11 mouse cellular contexts compared by ENCODE assay signal in genomic region chr11:88307616-88308543, GRCm38 (mm10). TPM values are rescaled to one million over a fixed set of nuclear protein-coding genes. Genes with fewer than 3 reads are reported as not detected.
A peak's percentile ranks its signal among the peaks of the same experiment; 100 is the strongest.
DNase-seq lines count a peak whose midpoint lies in the region; ATAC-seq lines count a peak whose summit lies in the region.
"Had no signal": no experiment of that assay in that cellular context is flagged by ENCODE, and none has a peak within 500 bp of the region (broad histone marks: within the 10 kb centered on the region; RNA-seq: fewer than 3 reads in every experiment).

No protein-coding gene starts in this region.

- WGBS in midbrain, embryonic 12.5 days, result 81% methylated on average over 14 of the region's 14 CpGs
- WGBS in midbrain, embryonic 11.5 days, result 80% methylated on average over 14 of the region's 14 CpGs
- WGBS in hindbrain, embryonic 14.5 days, result 84% methylated on average over 14 of the region's 14 CpGs

- DNase-seq in CD4-positive, CD25-positive, alpha-beta regulatory T cell, adult 2 months (ENCODE audit: low read depth, low spot score), result peak; percentile 21
- DNase-seq in midbrain, embryonic 11.5 days (ENCODE audit: low spot score, missing footprints), result no peak
- no peak for DNase-seq in hindbrain, embryonic 14.5 days (ENCODE audit: low spot score)
- DNase-seq in thymus, postnatal 25 days, result peak; percentile 15
- no peak for DNase-seq in urinary bladder, postnatal 36 days (ENCODE audit: low spot score in 2 of 2)
- DNase-seq in adrenal gland, postnatal 10 days, result no peak

- H3K9me3 ChIP-seq in midbrain, embryonic 12.5 days, result no peaks in the 10 kb centered on the region
- no peaks in the 10 kb centered on the region for H3K9me3 ChIP-seq in midbrain, embryonic 11.5 days (ENCODE audit: control insufficient read depth, low read length)
- H3K9me3 ChIP-seq in hindbrain, embryonic 14.5 days (ENCODE audit: control insufficient read depth, low read length), result no peaks in the 10 kb centered on the region
- H3K9me3 ChIP-seq: heart, embryonic 15.5 days had no signal

- no peaks in the 10 kb centered on the region for H3K27me3 ChIP-seq in midbrain, embryonic 12.5 days
- H3K27me3 ChIP-seq in midbrain, embryonic 11.5 days (ENCODE audit: control insufficient read depth, insufficient read depth, low read length), result no peaks in the 10 kb centered on the region
- no peaks in the 10 kb centered on the region for H3K27me3 ChIP-seq in hindbrain, embryonic 14.5 days (ENCODE audit: control insufficient read depth, insufficient read depth, low read length)
- H3K27me3 ChIP-seq: heart, embryonic 15.5 days had no signal

- no peak overlapping the region for H3K4me3 ChIP-seq in midbrain, embryonic 12.5 days
- H3K4me3 ChIP-seq in midbrain, embryonic 11.5 days (ENCODE audit: low read depth, low read length), result no peak overlapping the region
- H3K4me3 ChIP-seq in hindbrain, embryonic 14.5 days (replicated peaks; ENCODE audit: low read length), result no peak overlapping the region
- H3K4me3 ChIP-seq: heart, embryonic 15.5 days had no signal

- peaks cover 39% of the 10 kb centered on the region for H3K4me1 ChIP-seq in midbrain, embryonic 12.5 days
- H3K4me1 ChIP-seq in midbrain, embryonic 11.5 days (ENCODE audit: control insufficient read depth, insufficient read depth, low read length), result peaks cover 22% of the 10 kb centered on the region
- peaks cover 42% of the 10 kb centered on the region for H3K4me1 ChIP-seq in hindbrain, embryonic 14.5 days (replicated peaks; ENCODE audit: control insufficient read depth, insufficient read depth, low read length)

- no peak overlapping the region for H3K9ac ChIP-seq in midbrain, embryonic 12.5 days (replicated peaks)
- no peak overlapping the region for H3K9ac ChIP-seq in midbrain, embryonic 11.5 days (ENCODE audit: low read length)
- H3K9ac ChIP-seq in hindbrain, embryonic 14.5 days, result no peak overlapping the region
- H3K9ac ChIP-seq: heart, embryonic 15.5 days had no signal

- H3K36me3 ChIP-seq in midbrain, embryonic 12.5 days, result no peaks in the 10 kb centered on the region
- no peaks in the 10 kb centered on the region for H3K36me3 ChIP-seq in midbrain, embryonic 11.5 days (ENCODE audit: control insufficient read depth, insufficient read depth, low read length)
- no peaks in the 10 kb centered on the region for H3K36me3 ChIP-seq in hindbrain, embryonic 14.5 days (replicated peaks; ENCODE audit: control insufficient read depth, insufficient read depth)
- H3K36me3 ChIP-seq: heart, embryonic 15.5 days had no signal

- 0 out of 2 replicates have a peak overlapping the region, but pooled peaks have one; percentile 69 for H3K27ac ChIP-seq in midbrain, embryonic 12.5 days (replicated peaks)
- no peak overlapping the region for H3K27ac ChIP-seq in midbrain, embryonic 11.5 days (ENCODE audit: low read depth, low read length)
- H3K27ac ChIP-seq in hindbrain, embryonic 14.5 days, result peak overlapping the region; percentile 66; the same call in 1 of the 2 replicates
- H3K27ac ChIP-seq: heart, embryonic 15.5 days had no signal

- ATAC-seq in CD4-positive, CD25-positive, alpha-beta regulatory T cell, adult 4 months, result no peak
- ATAC-seq in midbrain, embryonic 12.5 days (ENCODE audit: low FRiP score, low read depth), result no peak
- ATAC-seq in midbrain, embryonic 11.5 days (ENCODE audit: low FRiP score), result no peak
- no peak for ATAC-seq in hindbrain, embryonic 14.5 days (ENCODE audit: low FRiP score)

- H3K4me2 ChIP-seq in midbrain, embryonic 12.5 days (replicated peaks), result no peak overlapping the region
- H3K4me2 ChIP-seq in midbrain, embryonic 11.5 days, result no peak overlapping the region
- no peak overlapping the region for H3K4me2 ChIP-seq in hindbrain, embryonic 14.5 days (replicated peaks)
- H3K4me2 ChIP-seq: heart, embryonic 15.5 days had no signal

RNA-seq across cellular contexts. Expression of gene Ccdc182, which starts 14.0 kb away (rescaled TPM):
- not detected for polyA plus RNA-seq in CD4-positive, CD25-positive, alpha-beta regulatory T cell, adult 4 months (2017; shearing (Covaris generic))
- polyA plus RNA-seq in midbrain, embryonic 12.5 days (2016; fragmentation: Nextera tagmentation; extraction: Ambion mirVana), result 5.0 and 5.7 TPM in 2 replicates
- 9.1 and 9.5 TPM in 2 replicates for polyA plus RNA-seq in midbrain, embryonic 11.5 days (2014; fragmentation: Nextera tagmentation; extraction: Ambion mirVana)
- 0.37 TPM in 1 of 2 replicates, not detected in the other for polyA plus RNA-seq in hindbrain, embryonic 14.5 days (2014; fragmentation: Nextera tagmentation; extraction: Ambion mirVana)
- not detected for total RNA-seq in adrenal gland, postnatal 10 days (2021)
- total RNA-seq: left cerebral cortex, adult 8-10 months had no signal
- polyA plus RNA-seq: C2C12; heart, embryonic 15.5 days had no signal

Comparison
In these comparisons a context has a peak if more than half of its experiments do, and no peak if none do; other contexts are left out.
1. DNase-seq: peak in CD4-positive, CD25-positive, alpha-beta regulatory T cell, adult 2 months (single experiment) and thymus, postnatal 25 days (single experiment); none in midbrain, embryonic 11.5 days (single experiment), hindbrain, embryonic 14.5 days (single experiment), urinary bladder, postnatal 36 days (0 of 2) and adrenal gland, postnatal 10 days (single experiment).